Mouse (Mus musculus): ENCODE measurements at regions not wholly inside any gene's neighbourhood (a gene's known extent, or its start where the extent isn't known, plus 50 kb on each side); places are given as distances from the start of the nearest gene placed in this dataset.
A peak's percentile ranks its signal among the peaks of the same experiment; 100 is the strongest.

- Histone ChIP-seq H3K9ac (ENCODE audit: low read depth, low read length) (no peak overlapping the region), H3K4me3 (ENCODE audit: low read depth, low read length) (no peak overlapping the region), H3K4me2 (replicated peaks; ENCODE audit: low read depth, low read length) (no peak overlapping the region), H3K36me3 (ENCODE audit: control insufficient read depth, insufficient read depth, low read length) (no peaks in the 10 kb centered on the region), H3K9me3 (ENCODE audit: control insufficient read depth, low read length) (no peaks in the 10 kb centered on the region), H3K27ac (ENCODE audit: low read depth, low read length) (no peak overlapping the region), H3K4me1 (replicated peaks; ENCODE audit: control insufficient read depth, insufficient read depth, low read length) (no peaks in the 10 kb centered on the region), H3K27me3 (ENCODE audit: control insufficient read depth, insufficient read depth, low read length) (no peaks in the 10 kb centered on the region)
- 78% methylated on average over 1 of the region's 1 CpGs for WGBS
- ATAC-seq (ENCODE audit: low FRiP score) (no peak), DNase-seq (ENCODE audit: low spot score) (no peak)
These were observed 693.0 kb upstream of the Adgrl3 start for GRCm38 (mm10) chr5:80326986-80327385.

DNA sequence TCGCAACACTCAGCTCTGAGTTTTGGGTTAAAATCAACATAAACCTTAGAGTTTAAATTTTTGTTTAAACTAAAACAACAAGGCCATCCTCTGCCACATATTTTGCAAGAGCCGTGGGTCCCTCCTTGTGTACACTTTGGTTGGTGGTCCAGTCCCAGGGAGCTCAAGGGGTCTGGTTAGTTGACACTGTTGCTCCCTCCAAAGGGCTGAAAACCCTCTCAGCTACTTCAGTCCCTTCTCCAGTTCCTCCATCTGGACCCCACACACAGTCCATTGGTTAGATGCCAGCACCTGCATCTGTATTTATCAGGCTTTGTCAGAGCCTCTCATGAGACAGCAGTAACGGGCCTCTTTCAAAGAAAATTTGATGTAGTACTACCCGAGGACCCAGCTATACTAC, 674.8 kb upstream of the Adgrl3 start:
- H3K4me1 ChIP-seq (replicated peaks; ENCODE audit: control insufficient read depth, insufficient read depth, low read length) = no peaks in the 10 kb centered on the region
- no peak overlapping the region for H3K27ac ChIP-seq (ENCODE audit: low read depth, low read length)
- no peaks in the 10 kb centered on the region for H3K36me3 ChIP-seq (ENCODE audit: control insufficient read depth, insufficient read depth, low read length)
- no peak overlapping the region for H3K9ac ChIP-seq (ENCODE audit: low read depth, low read length)
- no peak overlapping the region for H3K4me2 ChIP-seq (replicated peaks; ENCODE audit: low read depth, low read length)
- 81% methylated on average over 4 of the region's 4 CpGs for WGBS
- DNase-seq (ENCODE audit: low spot score) (no peak), ATAC-seq (ENCODE audit: low FRiP score) (no peak)
- no peaks in the 10 kb centered on the region for H3K9me3 ChIP-seq (ENCODE audit: control insufficient read depth, low read length)
- no peaks in the 10 kb centered on the region for H3K27me3 ChIP-seq (ENCODE audit: control insufficient read depth, insufficient read depth, low read length)
- no peak overlapping the region for H3K4me3 ChIP-seq (ENCODE audit: low read depth, low read length)

DNA sequence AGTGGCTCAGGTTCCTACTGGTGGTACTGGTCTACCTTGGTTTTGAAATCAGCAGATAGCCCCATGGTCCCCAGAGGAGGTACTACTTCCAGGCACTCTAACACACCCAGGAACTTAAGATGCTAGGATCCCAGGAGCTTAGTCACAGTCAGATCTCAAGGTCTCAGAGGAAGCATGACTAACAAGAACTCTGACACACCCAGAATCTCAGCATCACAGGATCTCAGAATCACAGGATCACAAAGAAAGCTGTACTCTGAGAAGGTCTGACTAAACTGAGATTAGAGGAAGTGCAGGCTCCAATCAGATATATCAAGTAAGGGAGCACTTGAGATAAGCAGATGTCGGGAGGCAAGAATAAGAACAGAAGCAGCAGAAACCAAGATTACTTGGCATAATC, 661.7 kb upstream of the Adgrl3 start:
- WGBS = 90% methylated on average over 1 of the region's 1 CpGs
- no peak overlapping the region for H3K9ac ChIP-seq (ENCODE audit: low read depth, low read length)

DNA sequence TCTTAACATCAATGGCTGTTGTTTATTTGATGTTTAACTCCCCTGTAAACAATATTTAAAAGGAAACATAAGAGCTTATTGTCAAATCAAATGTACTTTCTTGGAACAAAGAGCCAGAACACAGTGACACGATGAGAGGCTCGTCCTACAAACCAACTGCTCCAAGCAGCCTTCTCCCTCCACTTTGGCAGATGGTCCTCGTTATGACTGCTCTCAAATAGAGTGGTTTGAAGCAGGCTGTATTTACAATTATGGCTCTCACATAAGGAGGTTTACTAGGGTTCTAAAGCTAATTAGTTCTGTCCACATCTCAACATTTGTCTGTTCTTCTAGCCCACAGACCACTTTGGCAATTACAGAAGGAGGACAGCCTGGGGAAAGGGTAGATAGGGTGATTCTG, 626.3 kb upstream of the Adgrl3 start:
- ATAC-seq (ENCODE audit: low FRiP score) = no peak
- Histone ChIP-seq H3K27me3 (ENCODE audit: control insufficient read depth, insufficient read depth, low read length) (no peaks in the 10 kb centered on the region), H3K4me3 (ENCODE audit: low read depth, low read length) (no peak overlapping the region), H3K4me2 (replicated peaks; ENCODE audit: low read depth, low read length) (no peak overlapping the region), H3K36me3 (ENCODE audit: control insufficient read depth, insufficient read depth, low read length) (no peaks in the 10 kb centered on the region), H3K27ac (ENCODE audit: low read depth, low read length) (no peak overlapping the region), H3K9ac (ENCODE audit: low read depth, low read length) (no peak overlapping the region), H3K4me1 (replicated peaks; ENCODE audit: control insufficient read depth, insufficient read depth, low read length) (no peaks in the 10 kb centered on the region), H3K9me3 (ENCODE audit: control insufficient read depth, low read length) (no peaks in the 10 kb centered on the region)
- 46% methylated on average over 3 of the region's 3 CpGs for WGBS
- peak; percentile 5 for DNase-seq (ENCODE audit: low spot score)

More for the DNA sequence above, 661.7 kb upstream of the Adgrl3 start:
- H3K27me3 ChIP-seq (ENCODE audit: control insufficient read depth, insufficient read depth, low read length) = no peaks in the 10 kb centered on the region
- H3K4me2 ChIP-seq (replicated peaks; ENCODE audit: low read depth, low read length) = no peak overlapping the region
- DNase-seq (ENCODE audit: low spot score) (no peak), ATAC-seq (ENCODE audit: low FRiP score) (no peak)
- H3K4me1 ChIP-seq (replicated peaks; ENCODE audit: control insufficient read depth, insufficient read depth, low read length) = no peaks in the 10 kb centered on the region
- H3K4me3 ChIP-seq (ENCODE audit: low read depth, low read length) = no peak overlapping the region
- no peaks in the 10 kb centered on the region for H3K9me3 ChIP-seq (ENCODE audit: control insufficient read depth, low read length)
- no peak overlapping the region for H3K27ac ChIP-seq (ENCODE audit: low read depth, low read length)
- no peaks in the 10 kb centered on the region for H3K36me3 ChIP-seq (ENCODE audit: control insufficient read depth, insufficient read depth, low read length)

DNA sequence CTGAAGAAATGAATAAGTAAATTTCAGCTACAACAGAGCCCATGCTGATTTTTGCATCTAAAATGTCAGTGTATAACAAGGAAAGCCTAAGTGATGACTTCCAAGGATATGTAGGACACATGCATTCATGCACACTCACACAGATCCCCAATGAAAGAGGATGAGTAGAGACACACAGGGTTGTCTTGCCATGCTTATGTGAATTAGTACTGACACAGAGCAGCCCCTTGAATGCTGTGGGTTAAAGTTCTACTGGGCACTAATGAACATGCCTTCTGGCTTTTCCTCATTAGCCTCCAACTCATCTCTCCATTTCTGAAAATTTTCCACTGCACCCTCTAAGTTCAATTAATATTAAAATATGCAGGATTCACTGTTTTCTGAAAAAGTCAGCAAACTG, 617.3 kb upstream of the Adgrl3 start:
- H3K27me3 ChIP-seq (ENCODE audit: control insufficient read depth, insufficient read depth, low read length) = no peaks in the 10 kb centered on the region
- no peak overlapping the region for H3K9ac ChIP-seq (ENCODE audit: low read depth, low read length)
- DNase-seq (ENCODE audit: low spot score) (no peak), ATAC-seq (ENCODE audit: low FRiP score) (no peak)
- H3K4me1 ChIP-seq (replicated peaks; ENCODE audit: control insufficient read depth, insufficient read depth, low read length) = no peaks in the 10 kb centered on the region
- no peak overlapping the region for H3K4me3 ChIP-seq (ENCODE audit: low read depth, low read length)
- H3K36me3 ChIP-seq (ENCODE audit: control insufficient read depth, insufficient read depth, low read length) = no peaks in the 10 kb centered on the region
- H3K27ac ChIP-seq (ENCODE audit: low read depth, low read length) = no peak overlapping the region
- no peak overlapping the region for H3K4me2 ChIP-seq (replicated peaks; ENCODE audit: low read depth, low read length)
- H3K9me3 ChIP-seq (ENCODE audit: control insufficient read depth, low read length) = no peaks in the 10 kb centered on the region

GRCm38 (mm10) chr5:80416116-80416515, 603.8 kb upstream of the Adgrl3 start:
- Histone ChIP-seq H3K27me3 (ENCODE audit: control insufficient read depth, insufficient read depth, low read length) (no peaks in the 10 kb centered on the region), H3K9ac (ENCODE audit: low read depth, low read length) (no peak overlapping the region), H3K9me3 (ENCODE audit: control insufficient read depth, low read length) (no peaks in the 10 kb centered on the region), H3K4me3 (ENCODE audit: low read depth, low read length) (no peak overlapping the region), H3K4me2 (replicated peaks; ENCODE audit: low read depth, low read length) (no peak overlapping the region), H3K4me1 (replicated peaks; ENCODE audit: control insufficient read depth, insufficient read depth, low read length) (no peaks in the 10 kb centered on the region), H3K36me3 (ENCODE audit: control insufficient read depth, insufficient read depth, low read length) (no peaks in the 10 kb centered on the region), H3K27ac (ENCODE audit: low read depth, low read length) (no peak overlapping the region)
- WGBS = 91% methylated on average over 5 of the region's 5 CpGs
- no peak for DNase-seq (ENCODE audit: low spot score)
- ATAC-seq (ENCODE audit: low FRiP score) = no peak

Data from hindbrain, embryonic 11.5 days (tissue).